ENCODE assay signal across 14 mouse cellular contexts in genomic region chr13:20039590-20039989, GRCm38 (mm10).
"Had no signal": no experiment of that assay in that cellular context is flagged by ENCODE, and none has a peak within 500 bp of the region (broad histone marks: within the 10 kb centered on the region; RNA-seq: fewer than 3 reads in every experiment).

No protein-coding gene starts in this region.

- H3K4me1 ChIP-seq: kidney, embryonic 15.5 days; limb, embryonic 15.5 days; liver, embryonic 13.5 days; neural tube, embryonic 12.5 days had no signal

- H3K36me3 ChIP-seq: kidney, embryonic 15.5 days; limb, embryonic 15.5 days; liver, embryonic 13.5 days; lung, embryonic 15.5 days; midbrain, embryonic 12.5 days; neural tube, embryonic 12.5 days had no signal

- H3K4me3 ChIP-seq: kidney, embryonic 15.5 days; left cerebral cortex, adult 2 months; limb, embryonic 15.5 days; liver, embryonic 13.5 days; lung, embryonic 15.5 days; midbrain, embryonic 12.5 days; neural tube, embryonic 12.5 days had no signal

- H3K9ac ChIP-seq: kidney, embryonic 15.5 days; limb, embryonic 15.5 days; liver, embryonic 13.5 days; liver, postnatal 0 days; lung, embryonic 15.5 days; midbrain, embryonic 12.5 days; neural tube, embryonic 12.5 days had no signal

- H3K27me3 ChIP-seq: limb, embryonic 15.5 days; liver, embryonic 13.5 days; lung, embryonic 15.5 days; midbrain, embryonic 12.5 days; neural tube, embryonic 12.5 days had no signal

- DNase-seq: kidney, adult 2 months; kidney, postnatal 14 days; liver, embryonic 13.5 days; liver, postnatal 0 days; right cerebral cortex, postnatal 14 days; thymus, adult 18-20 months; thymus, postnatal 14 days had no signal

- H3K9me3 ChIP-seq: kidney, embryonic 15.5 days; limb, embryonic 15.5 days; liver, embryonic 13.5 days; lung, embryonic 15.5 days; midbrain, embryonic 12.5 days; neural tube, embryonic 12.5 days had no signal

- H3K4me2 ChIP-seq: kidney, embryonic 15.5 days; limb, embryonic 15.5 days; liver, embryonic 13.5 days; lung, embryonic 15.5 days; midbrain, embryonic 12.5 days; neural tube, embryonic 12.5 days had no signal

- H3K27ac ChIP-seq: kidney, embryonic 15.5 days; left cerebral cortex, adult 2 months; limb, embryonic 15.5 days; liver, embryonic 13.5 days; lung, embryonic 15.5 days; midbrain, embryonic 12.5 days; neural tube, embryonic 12.5 days had no signal

- ATAC-seq: intestine, embryonic 16.5 days; liver, postnatal 0 days had no signal
